Mouse (Mus musculus): ENCODE data around the gene Slc35g2. TPM values are rescaled to one million over a fixed set of nuclear protein-coding genes. Genes with fewer than 3 reads are reported as not detected.

The Slc35g2 gene
- total RNA-seq, 4 experiments from 2014 or later: 20.7 to 24.7 (median 22.1) TPM

Other genes with a start within 250 kb of the Slc35g2 start
- under 1 TPM; 0.30 to 0.74 (median 0.48) TPM for gene Il20rb, start 84.3 kb downstream of the Slc35g2 start, total RNA-seq (2022)
- 10 to 100 TPM; 33.4 to 39.9 (median 36.4) TPM for gene Nck1, start 25.0 kb downstream of the Slc35g2 start, total RNA-seq (2022)
- 10 to 100 TPM; 54.0 to 73.3 (median 67.2) TPM for gene Stag1, start 26.7 kb upstream of the Slc35g2 start, total RNA-seq (2022)

Data from left cerebral cortex, adult 8-10 months (tissue).